Mouse (Mus musculus): ENCODE results near the gene Dek.

The Dek gene

GRCm38 (mm10) chr13:47105711-47106579 is at the start of gene Dek:
TSS of gene Dek (minus strand) at chr13:47106201.
- no peak for DNase-seq (ENCODE audit: extremely low spot score, low read depth, low spot score)

- no peak for DNase-seq (ENCODE audit: extremely low spot score, low read depth, low spot score)
Measured at GRCm38 (mm10) chr13:47154866-47155265, 48.9 kb upstream of the Dek start.

GRCm38 (mm10) chr13:47153206-47153605 is 47.2 kb upstream of the Dek start:
- DNase-seq (ENCODE audit: extremely low spot score, low read depth, low spot score): no peak

GRCm38 (mm10) chr13:47152390-47152789 is 46.4 kb upstream of the Dek start:
- peak; percentile 67 for DNase-seq (ENCODE audit: extremely low spot score, low read depth, low spot score)

- no peak for DNase-seq (ENCODE audit: extremely low spot score, low read depth, low spot score)
Measured at GRCm38 (mm10) chr13:47151060-47151459, 45.1 kb upstream of the Dek start.

- no peak for DNase-seq (ENCODE audit: extremely low spot score, low read depth, low spot score)
Measured at GRCm38 (mm10) chr13:47149993-47150392, 44.0 kb upstream of the Dek start.

- DNase-seq (ENCODE audit: extremely low spot score, low read depth, low spot score): no peak
Measured at GRCm38 (mm10) chr13:47148573-47148972, 42.6 kb upstream of the Dek start.

GRCm38 (mm10) chr13:47146388-47146787 is 40.4 kb upstream of the Dek start:
- no peak for DNase-seq (ENCODE audit: extremely low spot score, low read depth, low spot score)

- DNase-seq (ENCODE audit: extremely low spot score, low read depth, low spot score): no peak
Measured at GRCm38 (mm10) chr13:47145939-47146338, 39.9 kb upstream of the Dek start.

- no peak for DNase-seq (ENCODE audit: extremely low spot score, low read depth, low spot score)
Measured at GRCm38 (mm10) chr13:47142764-47143163, 36.8 kb upstream of the Dek start.

GRCm38 (mm10) chr13:47135741-47136140 is 29.7 kb upstream of the Dek start:
- DNase-seq (ENCODE audit: extremely low spot score, low read depth, low spot score): no peak

GRCm38 (mm10) chr13:47134836-47135235 is 28.8 kb upstream of the Dek start:
- DNase-seq (ENCODE audit: extremely low spot score, low read depth, low spot score): no peak

GRCm38 (mm10) chr13:47133058-47133457 is 27.1 kb upstream of the Dek start:
- DNase-seq (ENCODE audit: extremely low spot score, low read depth, low spot score): no peak

GRCm38 (mm10) chr13:47129090-47129489 is 23.1 kb upstream of the Dek start:
- DNase-seq (ENCODE audit: extremely low spot score, low read depth, low spot score): no peak

GRCm38 (mm10) chr13:47125595-47125994 is 19.6 kb upstream of the Dek start:
- no peak for DNase-seq (ENCODE audit: extremely low spot score, low read depth, low spot score)

- no peak for DNase-seq (ENCODE audit: extremely low spot score, low read depth, low spot score)
Measured at GRCm38 (mm10) chr13:47124986-47125385, 19.0 kb upstream of the Dek start.

GRCm38 (mm10) chr13:47124449-47124848 is 18.4 kb upstream of the Dek start:
- DNase-seq (ENCODE audit: extremely low spot score, low read depth, low spot score): no peak

- DNase-seq (ENCODE audit: extremely low spot score, low read depth, low spot score): no peak
Measured at GRCm38 (mm10) chr13:47122537-47123430, 16.8 kb upstream of the Dek start, which contains the start of gene Rnf144b. TSS of gene Rnf144b (plus strand) at chr13:47122656.

- no peak for DNase-seq (ENCODE audit: extremely low spot score, low read depth, low spot score)
Measured at GRCm38 (mm10) chr13:47121333-47121889, 15.4 kb upstream of the Dek start.

GRCm38 (mm10) chr13:47116000-47116399 is 10.0 kb upstream of the Dek start:
- no peak for DNase-seq (ENCODE audit: extremely low spot score, low read depth, low spot score)

GRCm38 (mm10) chr13:47112924-47113323 is 6.9 kb upstream of the Dek start:
- DNase-seq (ENCODE audit: extremely low spot score, low read depth, low spot score): no peak
